Comparison of ENCODE assay signal across 23 mouse cellular contexts in the genomic region with DNA sequence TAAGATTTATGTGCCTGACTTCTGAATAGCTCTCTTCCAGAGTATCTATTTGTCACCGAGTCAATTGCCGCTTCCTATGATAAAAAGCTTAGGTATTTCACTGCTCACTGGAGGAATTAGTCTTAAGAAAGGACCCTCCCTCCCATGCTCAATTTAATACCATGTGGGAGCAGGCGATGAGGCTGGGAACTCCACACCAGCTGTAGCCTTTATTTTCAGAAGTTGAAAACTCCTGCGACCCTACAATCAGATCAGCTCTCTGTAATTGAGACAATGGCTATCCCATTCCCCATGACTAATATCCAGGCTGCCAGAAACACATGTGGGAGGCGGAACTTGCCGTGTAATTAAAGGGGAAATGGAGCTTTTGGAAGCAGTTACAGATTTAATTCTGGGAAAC.
"Had no signal": no experiment of that assay in that cellular context is flagged by ENCODE, and none has a peak within 500 bp of the region (broad histone marks: within the 10 kb centered on the region; RNA-seq: fewer than 3 reads in every experiment).

No protein-coding gene starts in this region.

- H3K9me3 ChIP-seq: limb, embryonic 12.5 days; limb, embryonic 15.5 days; midbrain, embryonic 10.5 days; midbrain, embryonic 13.5 days; neural tube, embryonic 15.5 days; stomach, embryonic 15.5 days had no signal

- H3K27ac ChIP-seq: limb, embryonic 12.5 days; limb, embryonic 15.5 days; liver, embryonic 14.5 days; macrophage; midbrain, embryonic 10.5 days; midbrain, embryonic 13.5 days; neural tube, embryonic 15.5 days; stomach, embryonic 15.5 days had no signal

- H3K27me3 ChIP-seq: limb, embryonic 12.5 days; limb, embryonic 15.5 days; midbrain, embryonic 13.5 days; neural tube, embryonic 15.5 days; stomach, embryonic 15.5 days had no signal

- ATAC-seq: inflammation-experienced regulatory T-cells, adult 6 months; intestine, embryonic 16.5 days; liver, postnatal 0 days; lung, postnatal 0 days; midbrain, embryonic 13.5 days; midbrain, embryonic 16.5 days had no signal

- H3K4me3 ChIP-seq: limb, embryonic 12.5 days; limb, embryonic 15.5 days; midbrain, embryonic 10.5 days; midbrain, embryonic 13.5 days; myocyte; neural tube, embryonic 15.5 days; stomach, embryonic 15.5 days had no signal

- H3K9ac ChIP-seq: limb, embryonic 12.5 days; limb, embryonic 15.5 days; liver, embryonic 14.5 days; liver, postnatal 0 days; lung, embryonic 14.5 days; midbrain, embryonic 13.5 days; neural tube, embryonic 15.5 days; stomach, embryonic 15.5 days had no signal

- H3K4me1 ChIP-seq: limb, embryonic 12.5 days; limb, embryonic 15.5 days; stomach, embryonic 15.5 days had no signal

- H3K36me3 ChIP-seq: limb, embryonic 12.5 days; limb, embryonic 15.5 days; midbrain, embryonic 10.5 days; midbrain, embryonic 13.5 days; neural tube, embryonic 15.5 days; stomach, embryonic 15.5 days had no signal

- H3K4me2 ChIP-seq: limb, embryonic 12.5 days; limb, embryonic 15.5 days; liver, embryonic 11.5 days; lung, embryonic 14.5 days; midbrain, embryonic 13.5 days; neural tube, embryonic 15.5 days; stomach, embryonic 15.5 days had no signal

- DNase-seq: kidney, postnatal 14 days; layer of hippocampus, postnatal 36 days; left cerebral cortex, postnatal 4 days; liver, postnatal 0 days; lung, embryonic 14.5 days; retina, postnatal 1 day; right cerebral cortex, postnatal 25 days; spleen, adult 18-20 months; thymus, postnatal 36 days had no signal
